Mouse (Mus musculus): ENCODE measurements around the gene Pak6.

The Pak6 gene

DNA sequence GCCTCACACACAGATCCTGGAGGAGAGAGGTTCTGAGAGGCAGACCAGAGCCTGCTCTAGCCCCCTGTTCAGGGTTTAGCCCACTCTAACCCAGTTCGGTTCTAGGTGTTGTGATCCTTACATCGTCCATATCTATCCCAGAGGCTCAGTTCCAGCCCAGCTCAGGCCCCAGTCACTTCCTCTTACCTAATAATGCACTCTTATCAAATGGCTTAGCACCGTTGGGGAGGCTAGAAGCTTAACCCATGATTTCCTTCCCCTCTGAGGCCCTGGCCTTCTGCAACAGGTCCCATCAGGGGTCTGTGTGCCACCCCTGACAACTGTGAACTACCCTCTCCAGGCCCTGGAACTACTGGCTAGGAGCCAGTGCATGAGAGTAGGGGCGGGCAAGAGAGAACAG lies 66.1 kb downstream of the Pak6 start:
- DNase-seq (ENCODE audit: low spot score in 2 of 2), result no peak

DNA sequence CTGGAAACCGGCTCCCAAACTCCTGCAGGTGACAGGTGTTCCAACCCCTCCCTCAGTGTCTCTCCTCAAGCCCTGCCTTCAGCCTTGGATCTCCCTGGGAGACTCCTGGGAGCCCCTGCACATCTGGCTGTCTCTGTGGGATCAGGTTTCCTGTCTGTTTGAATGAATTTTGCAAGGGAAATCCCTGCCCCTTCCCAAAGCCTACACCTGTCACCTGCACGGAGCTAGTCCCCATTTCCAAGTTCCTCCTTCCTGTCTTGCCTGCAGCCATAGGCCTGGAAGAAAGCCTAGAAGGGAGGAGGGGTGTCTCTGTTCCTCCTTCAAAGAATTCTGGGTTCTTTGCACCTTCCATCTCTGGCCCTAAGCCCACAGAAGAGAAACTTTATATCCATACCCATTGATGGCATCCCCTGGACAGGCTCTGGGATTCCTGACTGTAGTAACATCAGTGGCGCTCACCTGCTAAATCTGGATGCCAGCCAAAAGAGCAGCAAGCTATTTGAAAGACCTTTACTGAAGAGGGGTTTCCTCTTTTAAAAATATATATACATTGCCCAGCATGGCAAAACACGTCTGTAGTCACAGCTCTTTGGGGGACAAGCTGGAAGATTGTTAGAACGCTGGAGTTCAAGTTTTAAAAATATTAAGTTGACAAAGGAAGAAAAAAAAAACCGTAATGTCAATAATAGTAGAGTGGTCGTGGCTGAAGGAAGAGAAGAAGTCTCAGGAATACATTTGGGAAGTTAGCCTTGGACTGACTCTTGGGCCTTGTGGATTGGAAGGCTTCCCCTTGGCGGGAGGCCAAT lies 66.9 kb downstream of the Pak6 start:
- DNase-seq (ENCODE audit: low spot score in 2 of 2), result no peak

DNA sequence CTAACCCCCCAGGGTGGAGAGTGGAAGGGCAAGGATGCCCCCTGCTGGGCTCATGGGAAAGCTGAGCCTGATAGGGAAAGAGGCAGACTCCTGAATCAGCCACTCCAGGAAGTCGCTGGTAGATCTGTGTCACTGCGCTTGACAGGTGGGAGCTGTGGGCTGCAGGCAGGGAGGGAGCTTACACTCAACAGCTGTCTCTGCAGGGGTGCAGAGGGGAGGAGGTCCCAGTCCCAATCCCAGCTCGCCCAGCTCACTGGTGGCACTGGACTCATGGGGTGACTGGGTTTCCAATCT lies 67.5 kb downstream of the Pak6 start:
- peak; percentile 67 to 80 for DNase-seq (ENCODE audit: low spot score in 2 of 2)

DNA sequence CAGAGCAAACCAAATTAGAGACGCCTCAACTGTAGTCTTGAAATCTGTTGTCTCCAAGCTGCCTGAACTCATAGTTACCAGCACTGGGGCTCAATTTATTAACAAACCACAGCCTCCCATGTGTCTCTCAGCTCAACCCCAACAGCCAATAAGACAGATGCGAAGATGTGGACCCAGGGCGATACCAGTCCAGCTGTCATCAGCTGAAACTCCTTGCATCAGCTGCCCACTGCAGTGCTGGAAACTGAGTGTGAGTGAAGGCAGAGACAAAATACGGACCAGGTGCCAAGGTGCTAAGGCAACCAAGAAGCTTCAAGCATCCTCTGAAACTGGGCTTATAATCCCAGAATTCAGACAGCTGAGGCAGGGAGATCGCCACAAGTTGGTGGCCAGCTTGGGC lies 68.9 kb downstream of the Pak6 start:
- no peak for DNase-seq (ENCODE audit: low spot score in 2 of 2)

DNA sequence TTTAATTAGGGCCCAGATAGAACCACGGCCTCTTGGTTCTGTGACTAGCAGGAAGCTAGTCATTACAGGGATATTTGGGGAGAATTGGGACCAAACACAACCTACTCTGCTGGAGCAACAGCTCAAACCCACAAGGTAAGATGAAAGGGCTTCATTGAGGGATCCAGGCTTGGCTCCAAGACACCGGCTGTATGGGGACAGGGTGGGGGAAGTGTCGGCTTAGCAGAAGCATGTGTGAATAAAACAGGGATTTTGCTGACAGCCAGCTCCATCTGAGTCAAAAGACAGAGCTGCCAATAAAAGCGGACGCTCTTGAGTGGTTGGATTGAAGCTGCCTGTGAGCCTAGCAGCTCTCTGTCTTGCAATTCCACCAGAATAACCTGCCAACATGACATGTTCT lies 70.2 kb downstream of the Pak6 start:
- DNase-seq (ENCODE audit: low spot score in 2 of 2), result no peak

DNA sequence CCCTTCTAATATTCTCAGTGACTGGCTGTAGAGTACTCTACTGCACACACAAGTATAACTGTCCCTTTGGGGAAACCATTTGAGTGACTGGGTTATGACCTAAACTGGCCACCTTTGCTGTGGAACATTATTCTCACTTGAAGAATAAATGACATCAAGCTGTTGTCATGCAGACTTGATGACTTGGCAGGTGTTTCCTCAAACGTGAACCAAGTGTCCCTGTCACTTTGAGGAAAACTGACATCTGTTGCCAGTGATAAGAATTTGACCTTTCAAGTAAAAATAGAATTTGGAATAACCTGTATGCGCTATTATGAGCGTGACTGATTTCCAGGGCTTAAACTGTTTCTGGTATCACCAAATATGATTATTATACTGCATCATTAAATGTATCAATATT lies 77.2 kb downstream of the Pak6 start:
- DNase-seq (ENCODE audit: low spot score in 2 of 2), result no peak

DNA sequence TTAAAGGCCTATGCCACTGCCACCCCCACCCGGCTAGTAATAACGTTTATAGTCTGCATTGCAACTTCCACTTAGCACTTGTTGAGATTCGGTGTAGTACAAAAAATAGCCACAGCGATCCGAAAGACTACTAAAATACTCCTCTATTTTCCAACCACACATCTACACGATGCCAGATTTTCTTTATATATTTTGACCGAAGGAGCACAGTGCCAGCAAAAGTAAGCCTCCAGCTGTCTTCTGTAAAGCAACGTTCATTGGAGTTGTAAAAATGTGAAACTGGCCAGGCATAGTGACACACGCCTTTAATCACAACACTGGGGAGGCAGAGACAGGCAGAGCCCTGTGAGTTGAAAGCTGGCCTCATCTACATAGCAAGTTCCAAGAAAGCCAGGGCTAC lies 78.1 kb downstream of the Pak6 start:
- DNase-seq (ENCODE audit: low spot score in 2 of 2), result no peak

DNA sequence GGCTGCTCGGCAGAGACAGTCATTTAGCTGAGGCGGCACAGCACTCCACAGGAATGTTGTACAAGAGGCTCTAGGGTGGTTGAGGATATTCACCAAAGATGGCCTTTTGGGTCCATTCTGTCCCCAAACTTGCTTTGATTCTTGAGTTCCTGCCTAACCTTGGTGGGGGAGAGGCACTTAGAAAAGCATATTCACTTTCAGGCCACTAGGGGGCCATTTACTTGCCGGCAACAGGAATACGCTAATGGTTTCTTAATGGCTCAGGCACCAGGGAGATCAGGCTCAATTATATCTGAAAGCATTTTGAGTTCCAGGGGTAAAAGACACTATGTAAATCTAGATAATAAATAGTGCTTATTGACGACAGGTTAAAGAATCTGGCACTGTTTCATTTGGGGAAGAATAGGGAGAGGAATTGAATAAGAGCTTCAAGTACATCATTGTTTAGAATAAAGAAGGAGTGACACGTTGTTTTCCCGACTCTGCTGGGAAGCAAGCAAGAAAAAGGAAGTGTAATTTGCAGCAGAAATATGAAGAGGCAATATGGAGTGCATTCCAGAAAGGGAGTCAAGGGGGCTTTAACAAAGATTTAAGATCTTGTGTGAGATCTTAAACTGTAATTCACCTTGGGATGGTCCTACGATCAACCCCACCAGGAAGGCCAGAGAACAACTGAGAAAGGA lies 80.3 kb downstream of the Pak6 start:
- no peak for DNase-seq (ENCODE audit: low spot score in 2 of 2)

DNA sequence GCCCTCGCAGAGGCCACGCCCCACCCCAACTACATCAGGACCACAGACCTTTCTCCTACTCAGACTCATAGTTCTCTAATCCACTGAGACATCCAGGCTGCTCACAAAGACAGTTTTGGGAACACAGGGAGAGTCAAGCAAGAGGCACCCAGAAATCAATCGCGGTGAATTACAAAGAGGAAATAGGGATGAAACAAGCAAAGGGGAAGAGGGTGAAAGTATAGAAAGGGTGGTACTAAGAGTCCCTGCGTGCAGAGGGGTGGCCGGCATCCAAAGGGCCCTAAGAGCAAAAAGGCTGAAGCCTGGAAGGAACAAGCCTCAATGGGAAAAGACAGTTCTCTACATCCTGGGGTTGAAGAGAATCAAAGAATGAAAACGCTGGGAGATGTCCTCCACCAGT lies 81.5 kb downstream of the Pak6 start:
- no peak for DNase-seq (ENCODE audit: low spot score in 2 of 2)

DNA sequence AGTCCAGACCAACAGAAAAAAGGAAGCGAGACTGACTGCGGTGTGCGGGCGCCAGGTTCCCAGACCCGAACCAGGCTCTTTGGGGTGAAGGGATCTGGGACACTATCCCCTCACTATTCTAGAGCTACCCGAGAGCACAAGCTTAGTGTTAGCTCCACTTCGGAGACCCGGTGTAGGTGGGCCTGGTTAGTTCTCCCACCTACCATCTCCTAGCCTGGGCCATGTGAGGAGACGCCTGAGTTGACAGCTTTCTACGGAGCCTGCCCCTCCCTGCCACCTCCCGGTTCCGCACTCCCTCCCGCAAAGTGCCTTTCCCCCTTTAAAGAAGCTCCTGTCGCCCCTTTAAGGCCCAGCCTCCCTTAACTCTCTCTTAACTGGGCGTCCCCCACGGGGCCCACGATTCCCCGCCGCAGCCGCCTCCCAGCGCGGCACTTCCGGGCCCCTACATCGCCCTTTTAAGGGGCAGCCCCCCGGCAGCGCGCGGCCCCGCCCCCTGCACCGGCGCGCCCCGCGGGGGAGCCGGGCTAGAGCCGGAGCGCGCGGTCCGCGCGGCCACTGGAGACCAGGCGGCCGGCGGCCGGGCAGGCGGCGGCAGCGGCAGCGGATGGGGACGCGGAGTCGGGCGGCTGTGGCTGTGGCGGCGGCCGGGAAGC lies 82.3 kb downstream of the Pak6 start, which contains the start of gene Inafm2:
Gene Inafm2, plus strand, starts transcription at position 527 of the 653 bp plus-strand sequence.
- DNase-seq (ENCODE audit: low spot score in 2 of 2), result peak; percentile 66 to 82

DNA sequence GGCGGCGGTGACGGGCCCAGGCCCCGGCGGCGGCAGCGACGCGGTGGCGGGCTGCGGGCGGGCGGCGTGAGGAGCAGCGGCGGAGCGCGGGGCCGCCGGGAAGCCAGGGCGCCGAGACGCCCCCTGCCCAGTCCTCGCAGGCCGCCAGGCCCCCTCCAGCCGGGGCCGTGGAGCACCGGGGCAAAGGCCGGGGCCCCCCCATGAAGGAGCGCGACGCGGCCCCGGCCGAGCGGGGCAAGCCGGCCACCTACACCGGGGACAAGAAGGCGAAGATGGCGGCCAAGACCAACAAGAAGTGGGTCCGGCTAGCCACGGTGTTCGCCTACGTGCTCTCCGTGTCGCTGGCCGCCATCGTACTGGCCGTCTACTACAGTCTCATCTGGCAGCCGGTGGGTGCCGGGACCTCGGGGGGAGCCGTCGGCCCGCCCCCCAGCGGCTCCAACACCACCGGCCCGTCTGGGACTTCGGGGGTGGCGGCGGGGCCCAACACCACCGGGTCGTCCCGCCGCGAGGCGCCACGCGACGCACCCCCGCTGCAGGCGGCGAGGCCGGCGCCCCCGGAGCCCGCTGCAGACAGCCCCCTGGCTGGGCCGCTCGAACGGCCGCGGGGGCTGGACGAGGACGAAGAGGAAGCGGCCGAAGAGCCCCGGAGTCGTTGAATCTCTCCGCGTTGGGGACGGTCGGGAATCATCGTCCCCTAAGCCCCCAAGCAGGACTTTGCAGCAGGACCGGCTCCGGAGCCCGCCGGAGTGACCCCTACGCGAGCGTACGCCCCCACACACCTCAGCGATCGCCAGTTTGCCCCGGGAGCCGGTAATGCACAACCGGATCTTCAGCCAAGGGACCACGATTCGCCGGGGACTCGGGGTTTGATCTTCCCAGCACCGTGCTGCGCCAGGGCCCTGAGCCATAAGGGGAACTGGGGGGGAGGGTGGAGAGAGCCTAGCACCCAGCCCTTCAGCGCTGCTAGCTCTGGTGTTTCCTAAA lies 83.1 kb downstream of the Pak6 start:
- no peak for DNase-seq (ENCODE audit: low spot score in 2 of 2)

DNA sequence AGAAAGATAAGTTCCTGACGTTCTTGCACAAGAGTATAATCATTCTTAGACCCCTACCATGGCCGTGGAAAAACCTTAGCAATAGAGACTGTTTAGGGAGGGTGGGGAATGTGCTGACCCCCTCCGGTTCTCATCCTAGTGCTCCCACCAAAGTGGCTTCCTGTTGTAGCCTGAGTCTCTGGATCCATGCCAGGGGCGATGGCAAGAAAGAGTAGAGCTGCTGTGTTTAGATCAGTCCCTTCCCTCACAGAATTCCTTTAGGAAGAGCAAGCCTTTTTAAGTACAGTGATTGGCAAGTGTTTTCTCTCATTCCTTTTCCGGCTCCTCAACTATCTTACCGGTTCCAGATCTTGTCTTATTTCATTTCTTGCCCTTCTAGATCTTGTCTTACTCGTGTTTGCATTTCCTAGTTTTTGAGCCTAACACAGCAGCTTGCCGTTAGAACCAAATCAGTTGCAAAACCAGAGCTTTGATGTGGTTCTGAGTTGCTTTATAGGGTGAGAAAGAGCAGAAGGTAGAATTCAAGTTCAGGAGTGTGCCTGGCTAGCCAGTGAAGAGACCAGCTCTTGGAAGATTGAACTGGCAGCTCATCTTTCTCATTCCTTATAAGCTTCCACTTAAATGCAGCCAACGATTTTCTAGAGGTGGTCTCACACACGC lies 84.3 kb downstream of the Pak6 start:
- no peak for DNase-seq (ENCODE audit: low spot score in 2 of 2)

Data from frontal cortex, postnatal 25 days (tissue).